Mouse (Mus musculus) ovary, postnatal 10 days (tissue): Measurements from ENCODE around the gene Hand1.

Source experiments
- DNase-seq: peaks from one replicate; pipeline ENCODE4 v3.0.0; 2022; ENCODE audit warnings: low spot score

The Hand1 gene

DNA sequence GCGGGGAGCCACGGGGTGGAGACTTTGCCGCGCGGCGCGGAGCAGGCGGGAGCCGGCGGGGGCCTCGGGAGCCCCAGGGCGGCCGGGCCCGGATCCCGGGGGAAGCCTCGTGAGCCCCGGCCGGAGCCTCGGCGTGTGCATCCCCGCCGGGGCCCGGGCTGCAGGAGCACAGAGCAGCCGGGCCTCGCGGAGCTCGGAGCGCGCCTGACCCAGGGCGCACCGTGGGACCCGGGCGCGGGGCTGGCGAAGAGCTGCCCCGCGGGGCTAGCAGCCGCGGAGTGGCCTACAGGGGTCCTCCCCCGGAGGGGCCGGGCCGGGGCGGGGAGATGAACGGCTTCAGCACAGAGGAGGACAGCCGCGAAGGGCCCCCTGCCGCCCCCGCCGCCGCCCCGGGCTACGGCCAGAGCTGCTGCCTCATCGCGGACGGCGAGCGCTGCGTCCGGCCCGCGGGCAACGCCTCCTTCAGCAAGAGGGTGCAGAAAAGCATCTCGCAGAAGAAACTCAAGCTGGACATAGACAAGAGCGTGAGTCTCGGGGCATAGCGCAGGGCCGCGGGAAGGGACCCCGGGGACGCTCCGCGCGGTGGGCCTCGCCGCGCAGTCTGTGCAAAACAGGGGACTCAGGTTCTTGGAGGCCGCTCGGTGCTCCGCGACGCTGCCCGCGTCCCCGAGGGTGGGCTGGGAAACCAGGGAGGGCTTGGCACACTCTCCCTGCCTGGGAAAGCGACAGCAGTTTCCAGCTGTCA lies 30.7 kb downstream of the Hand1 start:
- peak; percentile 57 for DNase-seq

- DNase-seq: peak; percentile 87
Observed at GRCm38 (mm10) chr11:57800971-57801765, 31.4 kb downstream of the Hand1 start, which contains the start of gene Sap30l. Gene Sap30l, plus strand, starts transcription at chr11:57801637.

DNA sequence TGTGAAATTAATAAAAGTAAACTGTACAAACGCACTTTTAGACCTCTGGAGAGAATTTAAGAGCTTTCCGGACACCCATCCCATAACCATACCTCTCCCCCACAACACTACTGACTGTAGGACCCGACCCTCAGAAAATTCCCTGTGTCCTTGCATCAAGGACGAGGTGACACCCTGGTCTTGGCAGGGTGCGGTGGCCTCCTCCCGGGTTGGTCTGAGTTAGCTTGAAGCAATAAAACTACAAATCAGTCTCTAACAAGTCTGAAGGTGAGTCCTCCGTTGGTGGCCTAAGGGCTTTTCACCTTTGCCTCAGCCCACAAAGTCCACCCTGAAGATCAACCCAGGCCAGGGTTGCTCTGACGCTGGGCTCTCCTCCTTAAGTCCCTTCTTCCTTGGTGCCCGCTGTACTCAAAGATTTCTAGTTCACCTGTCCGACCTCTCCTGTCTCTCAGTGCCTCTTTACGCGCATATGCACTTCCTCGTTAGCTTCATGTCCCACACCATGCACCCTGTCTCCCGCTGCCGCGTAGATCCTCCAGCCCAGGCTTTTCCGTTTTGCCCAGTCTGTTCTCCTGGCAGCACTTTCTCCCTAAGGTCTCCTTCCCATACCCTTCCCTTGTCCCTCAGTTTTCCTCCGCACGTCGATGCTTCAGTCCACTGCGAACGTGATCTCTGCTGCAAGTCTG lies 32.2 kb downstream of the Hand1 start:
- DNase-seq: no peak

DNA sequence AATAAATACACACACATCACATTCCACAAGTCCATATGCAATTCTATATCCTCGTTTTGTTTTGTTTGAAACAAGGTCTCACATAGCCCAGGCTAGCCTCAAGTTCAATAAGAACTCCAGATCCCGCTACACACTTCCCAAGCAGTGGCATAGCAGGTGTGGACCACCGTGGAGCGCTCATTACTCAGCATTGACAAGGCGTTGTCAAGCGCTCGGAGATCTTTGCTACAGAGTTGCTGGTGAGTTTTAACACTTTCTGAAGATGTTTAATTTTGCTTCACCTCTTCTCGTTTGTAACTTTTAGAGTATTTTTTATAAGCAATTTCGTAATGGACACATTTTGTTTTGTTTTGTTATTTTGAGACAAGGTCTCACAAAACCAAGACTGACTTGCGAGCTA lies 33.2 kb downstream of the Hand1 start:
- no peak for DNase-seq

DNA sequence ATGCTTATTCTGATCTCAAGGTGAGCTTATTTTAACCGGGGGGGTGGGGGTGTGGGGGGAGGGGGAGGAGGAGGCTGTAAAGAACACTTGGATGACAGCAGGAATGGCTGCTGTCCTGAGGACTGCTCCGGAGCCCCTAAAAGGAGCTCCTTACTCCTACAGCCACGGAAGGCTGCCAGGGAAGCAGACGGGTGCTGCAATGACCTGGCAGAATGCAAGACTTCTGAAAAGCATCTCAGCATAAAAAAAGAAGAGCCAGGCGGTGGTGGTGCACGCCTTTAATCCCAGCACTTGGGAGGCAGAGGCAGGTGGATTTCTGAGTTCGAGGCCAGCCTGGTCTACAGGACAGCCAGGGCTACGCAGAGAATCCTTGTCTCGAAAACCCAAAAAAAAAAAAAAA lies 34.8 kb downstream of the Hand1 start:
- DNase-seq: no peak

DNA sequence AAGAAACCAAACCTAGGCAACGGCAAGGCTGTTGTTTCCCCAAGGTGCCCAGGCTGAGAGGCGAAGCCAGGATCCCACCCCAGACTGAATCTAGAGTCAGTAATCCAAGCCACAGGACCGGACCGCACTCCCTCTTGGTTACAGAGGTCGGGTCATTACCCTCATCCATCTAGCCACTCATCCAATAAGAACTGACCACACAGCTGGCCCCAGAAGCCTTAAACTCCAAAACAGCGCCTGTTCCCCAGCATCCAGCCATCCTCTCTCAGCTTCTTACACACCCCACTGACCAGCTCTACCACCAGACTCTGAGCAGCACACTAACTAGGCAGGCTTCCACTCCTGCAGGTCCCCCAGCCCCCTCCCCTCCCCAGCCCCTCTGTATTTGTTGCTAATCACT lies 37.5 kb downstream of the Hand1 start:
- DNase-seq: no peak

GRCm38 (mm10) chr11:57790866-57791535 lies 41.6 kb downstream of the Hand1 start:
- no peak for DNase-seq

GRCm38 (mm10) chr11:57787913-57788312 lies 44.7 kb downstream of the Hand1 start:
- DNase-seq: no peak

- DNase-seq: peak; percentile 12
Observed at GRCm38 (mm10) chr11:57786616-57787418, 45.8 kb downstream of the Hand1 start.

- DNase-seq: no peak
Observed at GRCm38 (mm10) chr11:57779824-57780223, 52.8 kb downstream of the Hand1 start.
